Mouse (Mus musculus) G1E (cell line): ENCODE measurements around the gene Rpp38.

ENCODE experiments used
- CTCF ChIP-seq: IDR thresholded peaks from 2 replicates; pipeline ENCODE4 v1.5.1; 2012; ENCODE audit warnings: low read depth, low read length, inconsistent platforms, mixed read lengths
- GATA1 ChIP-seq: IDR thresholded peaks from 2 replicates; pipeline ENCODE4 v1.6.1; 2012; ENCODE audit warnings: borderline replicate concordance, low read length, inconsistent platforms, mixed read lengths
- GATA2 ChIP-seq: IDR thresholded peaks from 2 replicates; pipeline ENCODE4 v1.6.1; 2012; ENCODE audit warnings: low read depth, low read length, inconsistent platforms, borderline replicate concordance
- POLR2AphosphoS5 ChIP-seq: IDR thresholded peaks from 2 replicates; pipeline ENCODE4 v1.6.1; 2012; ENCODE audit warnings: low read depth, low read length, inconsistent platforms; ENCODE audit not compliant: insufficient replicate concordance
- TAL1 ChIP-seq: conservative IDR thresholded peaks from 2 replicates; pipeline ENCODE4 v1.6.1; 2012; ENCODE audit warnings: low read depth, low read length, inconsistent platforms, mixed read lengths

DNA sequence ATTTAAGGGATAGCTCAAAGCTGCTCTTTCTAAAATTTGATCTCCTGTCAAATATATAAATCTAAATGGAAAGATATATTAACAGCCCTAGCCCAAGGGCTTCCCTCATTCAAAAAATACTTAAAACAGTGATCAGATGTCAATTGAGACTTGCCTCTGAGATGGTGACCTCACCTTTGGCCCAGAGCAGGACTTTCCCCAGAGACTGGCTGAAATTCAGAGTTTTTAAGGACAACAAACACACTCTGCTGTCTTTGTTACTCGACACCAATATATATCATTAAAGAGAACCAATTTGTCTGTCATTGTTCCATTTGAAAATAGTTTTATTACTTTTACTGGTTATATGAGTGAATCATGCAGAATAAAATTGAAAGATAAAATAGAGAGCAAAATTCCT lies 42.9 kb downstream of the Rpp38 start:
- TF ChIP-seq CTCF (no peak), GATA2 (no peak), GATA1 (no peak), TAL1 (no peak), POLR2AphosphoS5 (no peak)
